Mouse (Mus musculus) heart, postnatal 0 days (tissue): ENCODE results near the gene Gm48552. TPM values are rescaled to one million over a fixed set of nuclear protein-coding genes. Genes with fewer than 3 reads are reported as not detected.

Source experiments
- ATAC-seq: fragments of 200-750 bp; cut with Nextera tagmentation; 2 replicates; pipeline ENCODE4 v1.8.0; 2017; ENCODE audit warnings: low read depth, moderate number of reproducible peaks, moderate library complexity; ENCODE audit not compliant: insufficient read depth
- DNase-seq: peaks from one replicate; pipeline ENCODE4 v3.0.0-alpha.2; 2016; ENCODE audit warnings: low spot score
- H3K27ac ChIP-seq: fragments of 300-500 bp; sonication (generic); 2 replicates; pipeline ENCODE4 v1.5.1; 2014; ENCODE audit warnings: low read depth, mild to moderate bottlenecking
- H3K27me3 ChIP-seq: fragments of 300-500 bp; sonication (generic); 2 replicates; pipeline ENCODE4 v1.6.1; 2014; ENCODE audit warnings: low read length, mixed read lengths; ENCODE audit not compliant: control insufficient read depth, insufficient read depth
- H3K36me3 ChIP-seq: fragments of 300-500 bp; sonication (generic); replicated peaks from 2 replicates; pipeline ENCODE4 v1.6.1; 2014; ENCODE audit warnings: low read length, mixed read lengths; ENCODE audit not compliant: control insufficient read depth, insufficient read depth
- H3K4me1 ChIP-seq: fragments of 300-500 bp; sonication (generic); 2 replicates; pipeline ENCODE4 v1.6.1; 2014; ENCODE audit warnings: antibody characterized with exemption; ENCODE audit not compliant: control insufficient read depth, insufficient read depth
- H3K4me2 ChIP-seq: fragments of 300-500 bp; sonication (generic); 2 replicates; pipeline ENCODE4 v1.6.1; 2014; ENCODE audit warnings: low read depth, mild to moderate bottlenecking, low read length, moderate library complexity
- H3K4me3 ChIP-seq: fragments of 300-500 bp; sonication (generic); 2 replicates; pipeline ENCODE4 v1.5.1; 2014; ENCODE audit warnings: low read depth, low read length
- H3K9ac ChIP-seq: fragments of 300-500 bp; sonication (generic); replicated peaks from 2 replicates; pipeline ENCODE4 v1.6.1; 2014; ENCODE audit warnings: low read depth, low read length, mixed read lengths
- H3K9me3 ChIP-seq: fragments of 300-500 bp; sonication (generic); replicated peaks from 2 replicates; pipeline ENCODE4 v1.6.1; 2016; ENCODE audit warnings: low read length; ENCODE audit not compliant: control insufficient read depth
- CTCF ChIP-seq: IDR thresholded peaks from 2 replicates; pipeline ENCODE4 v1.5.1; 2016; ENCODE audit warnings: antibody characterized with exemption, control low read depth, low read depth
- EP300 ChIP-seq: IDR thresholded peaks from 2 replicates; pipeline ENCODE4 v1.6.1; 2016; ENCODE audit warnings: antibody characterized with exemption, low read depth
- WGBS: fragments of 180-500 bp; shearing (Covaris S2); extraction: QIAGEN DNeasy Blood & Tissue Kit; methylation state at CpG from one replicate; pipeline ENCODE4 v1.1.7; 2014; 5-methylcytosine and 5-hydroxymethylcytosine counted together
- polyA plus RNA-seq: library from polyadenylated mRNA; unstranded; fragments of >200 nt; fragmentation: Nextera tagmentation; extraction: Ambion mirVana; gene quantifications from 2 replicates; pipeline ENCODE4 v1.2.1, GENCODE M21; 2015
- total RNA-seq: library from RNA; depleted of rRNA; stranded (reverse); fragments of >200 nt; gene quantifications from 2 replicates; pipeline ENCODE4 v1.2.3, GENCODE M21; 2014; ENCODE audit warnings: low replicate concordance

Gene Gm48552
- total and polyA plus RNA-seq, 2 experiments from 2014 or later, result 0.45 TPM; not detected in 1

DNA sequence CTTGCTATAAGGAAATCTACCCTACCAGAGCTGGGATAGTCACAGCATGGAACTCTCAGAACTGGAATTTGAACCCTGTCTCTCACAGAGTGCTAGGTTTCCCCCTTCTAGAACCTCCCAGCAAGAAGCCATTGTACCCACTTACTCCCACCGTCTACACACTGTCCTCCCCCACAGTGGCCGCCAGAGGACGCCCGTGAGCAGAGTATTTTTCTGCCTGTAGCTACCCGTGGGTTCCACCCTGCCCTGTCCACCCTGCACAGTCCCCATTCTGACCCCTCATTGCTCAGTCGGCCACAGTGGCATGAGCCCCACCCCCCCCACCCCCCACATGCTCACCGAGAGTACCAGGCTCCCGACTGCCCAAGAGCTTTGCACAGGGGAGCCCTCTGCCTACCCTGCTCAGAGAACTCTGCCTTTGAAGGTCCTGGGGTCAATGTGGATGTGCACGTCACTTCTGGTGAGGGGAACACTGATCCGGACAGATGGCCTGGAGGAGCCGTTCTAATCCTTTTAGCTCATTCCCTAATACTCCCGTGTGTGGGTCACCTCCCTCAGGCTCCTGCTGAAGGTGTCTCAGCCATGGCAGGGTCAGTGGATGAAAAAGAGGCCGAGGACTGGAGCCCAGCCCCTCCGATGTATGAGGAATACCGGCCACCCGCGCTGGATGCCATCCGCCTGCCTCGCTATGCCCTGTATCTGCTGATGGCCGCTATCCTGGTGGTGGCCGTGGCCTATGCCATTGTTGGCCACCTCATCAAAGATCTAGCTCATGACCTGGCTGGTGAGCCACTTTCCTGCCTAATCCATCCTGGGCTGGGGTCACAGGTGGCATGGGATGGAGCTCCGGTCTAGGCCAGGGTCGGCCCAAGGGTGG, 1.2 kb downstream of the Gm48552 start:
- H3K4me2 ChIP-seq, result no peak overlapping the region
- 0 out of 2 replicates have a peak overlapping the region, but pooled peaks have one; percentile 7 for H3K9ac ChIP-seq
- no peak overlapping the region for H3K4me3 ChIP-seq
- H3K27ac ChIP-seq, result no peak overlapping the region
- TF ChIP-seq CTCF (peak; percentile 88), EP300 (no peak)
- H3K9me3 ChIP-seq, result no peaks in the 10 kb centered on the region
- peaks cover 28% of the 10 kb centered on the region for H3K36me3 ChIP-seq
- H3K27me3 ChIP-seq, result no peaks in the 10 kb centered on the region
- DNase-seq (no peak), ATAC-seq (peak; percentile 70)
- H3K4me1 ChIP-seq, result peaks cover 21% of the 10 kb centered on the region
- WGBS, result 58% methylated on average over 23 of the region's 23 CpGs

DNA sequence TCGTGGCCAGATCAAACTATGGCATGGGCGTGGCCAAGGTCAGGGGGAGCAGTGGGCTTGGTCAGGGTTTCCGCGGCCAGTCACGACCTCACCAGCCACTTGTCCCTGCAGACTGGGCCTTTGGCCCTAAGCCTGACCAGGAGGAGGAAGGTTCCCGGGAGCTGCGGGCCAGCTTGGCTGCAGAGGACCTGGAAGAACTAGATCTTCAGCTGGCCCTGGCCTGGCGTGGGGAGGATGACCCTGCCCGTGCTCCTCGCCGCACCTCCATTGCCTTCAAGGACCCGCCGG, 1.8 kb downstream of the Gm48552 start:
- Histone ChIP-seq H3K9ac (no peak overlapping the region), H3K4me2 (no peak overlapping the region), H3K9me3 (no peaks in the 10 kb centered on the region), H3K27me3 (no peaks in the 10 kb centered on the region), H3K4me3 (no peak overlapping the region), H3K36me3 (peaks cover 28% of the 10 kb centered on the region), H3K27ac (no peak overlapping the region), H3K4me1 (peaks cover 17% of the 10 kb centered on the region; the same call in 1 of the 2 replicates)
- 84% methylated on average over 13 of the region's 13 CpGs for WGBS
- DNase-seq (no peak), ATAC-seq (no peak)
- TF ChIP-seq CTCF (no peak), EP300 (no peak)

- Histone ChIP-seq H3K9me3 (no peaks in the 10 kb centered on the region), H3K4me3 (no peak overlapping the region), H3K4me2 (no peak overlapping the region), H3K4me1 (peaks cover 17% of the 10 kb centered on the region; the same call in 1 of the 2 replicates), H3K9ac (no peak overlapping the region), H3K27me3 (no peaks in the 10 kb centered on the region), H3K27ac (no peak overlapping the region), H3K36me3 (peaks cover 25% of the 10 kb centered on the region)
- DNase-seq, result no peak
- WGBS, result 72% methylated on average over 6 of the region's 6 CpGs
- ATAC-seq, result no peak
- TF ChIP-seq CTCF (no peak), EP300 (no peak)
Observed at GRCm38 (mm10) chr10:81392270-81392669, 3.5 kb downstream of the Gm48552 start.

- peaks cover 17% of the 10 kb centered on the region; the same call in 1 of the 2 replicates for H3K4me1 ChIP-seq
- peak within 1 kb of the TSS; percentile 63 for H3K4me2 ChIP-seq
- H3K27ac ChIP-seq, result peak within 1 kb of the TSS; percentile 58
- DNase-seq, result no peak
- H3K36me3 ChIP-seq, result peaks cover 25% of the 10 kb centered on the region
- WGBS, result 65% methylated on average over 14 of the region's 14 CpGs
- peak within 1 kb of the TSS; percentile 26 for H3K4me3 ChIP-seq
- TF ChIP-seq CTCF (no peak), EP300 (no peak)
- peak within 1 kb of the TSS; percentile 56 for H3K9ac ChIP-seq
- ATAC-seq, result no peak
- no peaks in the 10 kb centered on the region for H3K27me3 ChIP-seq
- H3K9me3 ChIP-seq, result no peaks in the 10 kb centered on the region
Observed at GRCm38 (mm10) chr10:81392781-81393185, 4.0 kb downstream of the Gm48552 start, which contains the start of gene Smim24. Smim24 (plus strand) TSS chr10:81393051.

- ATAC-seq (no peak), DNase-seq (no peak)
- Histone ChIP-seq H3K9me3 (no peaks in the 10 kb centered on the region), H3K27me3 (no peaks in the 10 kb centered on the region), H3K9ac (peak overlapping the region; percentile 56), H3K4me3 (peak overlapping the region; percentile 26), H3K36me3 (peaks cover 25% of the 10 kb centered on the region), H3K4me2 (peak overlapping the region; percentile 63), H3K27ac (peak overlapping the region; percentile 58), H3K4me1 (peaks cover 17% of the 10 kb centered on the region; the same call in 1 of the 2 replicates)
- TF ChIP-seq CTCF, result no peak
- TF ChIP-seq EP300, result no peak
- WGBS, result 9% methylated on average over 19 of the region's 19 CpGs
Observed at GRCm38 (mm10) chr10:81393456-81394063, 4.8 kb downstream of the Gm48552 start.
